Mouse (Mus musculus): Measurements from ENCODE around the gene Ldb3.

Ldb3 gene

GRCm38 (mm10) chr14:34566530-34566929 is 22.0 kb downstream of the Ldb3 start:
- in situ Hi-C loops (cut with MboI; ENCODE audit: low sequenced_read_pairs), result loop anchor here (10.0 to 25.0 kb wide), 2 partner anchors 132 to 479 kb away; partner anchors contain the start of gene Anxa8

- in situ Hi-C loops (cut with MboI; ENCODE audit: low sequenced_read_pairs), result loop anchor here (10.0 to 25.0 kb wide), 2 partner anchors 131 to 478 kb away; partner anchors contain the start of gene Anxa8
Measured at GRCm38 (mm10) chr14:34565711-34566110, 22.8 kb downstream of the Ldb3 start.

GRCm38 (mm10) chr14:34564646-34565045 is 23.8 kb downstream of the Ldb3 start:
- in situ Hi-C loops (cut with MboI; ENCODE audit: low sequenced_read_pairs), result loop anchor here (10.0 to 25.0 kb wide), 2 partner anchors 130 to 477 kb away; partner anchors contain the start of gene Anxa8

GRCm38 (mm10) chr14:34562393-34562792 is 26.1 kb downstream of the Ldb3 start:
- in situ Hi-C loops (cut with MboI; ENCODE audit: low sequenced_read_pairs), result loop anchor here (10.0 to 25.0 kb wide), 2 partner anchors 128 to 475 kb away; partner anchors contain the start of gene Anxa8

- in situ Hi-C loops (cut with MboI; ENCODE audit: low sequenced_read_pairs), result loop anchor here (10.0 to 25.0 kb wide), 2 partner anchors 127 to 474 kb away; partner anchors contain the start of gene Anxa8
Measured at GRCm38 (mm10) chr14:34561647-34562046, 26.8 kb downstream of the Ldb3 start.

GRCm38 (mm10) chr14:34558947-34559346 is 29.5 kb downstream of the Ldb3 start:
- in situ Hi-C loops (cut with MboI; ENCODE audit: low sequenced_read_pairs), result loop anchor here (10.0 to 25.0 kb wide), 2 partner anchors 104 to 472 kb away; partner anchors contain the start of gene Anxa8

- in situ Hi-C loops (cut with MboI; ENCODE audit: low sequenced_read_pairs), result loop anchor here (10.0 to 25.0 kb wide), 2 partner anchors 100 to 468 kb away; partner anchors contain the start of gene Anxa8
Measured at GRCm38 (mm10) chr14:34555211-34555610, 33.3 kb downstream of the Ldb3 start.

GRCm38 (mm10) chr14:34554047-34554446 is 34.4 kb downstream of the Ldb3 start:
- in situ Hi-C loops (cut with MboI; ENCODE audit: low sequenced_read_pairs), result loop anchor here (10.0 to 25.0 kb wide), 2 partner anchors 99 to 467 kb away; partner anchors contain the start of gene Anxa8

GRCm38 (mm10) chr14:34553470-34553869 is 35.0 kb downstream of the Ldb3 start:
- in situ Hi-C loops (cut with MboI; ENCODE audit: low sequenced_read_pairs), result loop anchor here (10.0 to 25.0 kb wide), 2 partner anchors 99 to 466 kb away; partner anchors contain the start of gene Anxa8

GRCm38 (mm10) chr14:34552226-34552625 is 36.3 kb downstream of the Ldb3 start:
- in situ Hi-C loops (cut with MboI; ENCODE audit: low sequenced_read_pairs), result loop anchor here (10.0 to 25.0 kb wide), 2 partner anchors 97 to 465 kb away; partner anchors contain the start of gene Anxa8

GRCm38 (mm10) chr14:34549004-34549671 is 39.3 kb downstream of the Ldb3 start:
- in situ Hi-C loops (cut with MboI; ENCODE audit: low sequenced_read_pairs), result no loop called here

- in situ Hi-C loops (cut with MboI; ENCODE audit: low sequenced_read_pairs), result no loop called here
Measured at GRCm38 (mm10) chr14:34548391-34549001, 40.0 kb downstream of the Ldb3 start.

- in situ Hi-C loops (cut with MboI; ENCODE audit: low sequenced_read_pairs), result no loop called here
Measured at GRCm38 (mm10) chr14:34544545-34544944, 43.9 kb downstream of the Ldb3 start.

- in situ Hi-C loops (cut with MboI; ENCODE audit: low sequenced_read_pairs), result no loop called here
Measured at GRCm38 (mm10) chr14:34544001-34544400, 44.5 kb downstream of the Ldb3 start.

- in situ Hi-C loops (cut with MboI; ENCODE audit: low sequenced_read_pairs), result no loop called here
Measured at GRCm38 (mm10) chr14:34543596-34543995, 44.9 kb downstream of the Ldb3 start.

GRCm38 (mm10) chr14:34541896-34542295 is 46.6 kb downstream of the Ldb3 start:
- in situ Hi-C loops (cut with MboI; ENCODE audit: low sequenced_read_pairs), result no loop called here

GRCm38 (mm10) chr14:34540685-34541162 is 47.8 kb downstream of the Ldb3 start:
- in situ Hi-C loops (cut with MboI; ENCODE audit: low sequenced_read_pairs), result no loop called here

GRCm38 (mm10) chr14:34535883-34536282 is 52.6 kb downstream of the Ldb3 start:
- in situ Hi-C loops (cut with MboI; ENCODE audit: low sequenced_read_pairs), result no loop called here

- in situ Hi-C loops (cut with MboI; ENCODE audit: low sequenced_read_pairs), result no loop called here
Measured at GRCm38 (mm10) chr14:34533537-34533936, 54.9 kb downstream of the Ldb3 start.

GRCm38 (mm10) chr14:34532536-34532935 is 55.9 kb downstream of the Ldb3 start:
- in situ Hi-C loops (cut with MboI; ENCODE audit: low sequenced_read_pairs), result no loop called here

- in situ Hi-C loops (cut with MboI; ENCODE audit: low sequenced_read_pairs), result no loop called here
Measured at GRCm38 (mm10) chr14:34528804-34529203, 59.7 kb downstream of the Ldb3 start.

Data from CH12F3 (cell line).